Mouse (Mus musculus) heart, adult 11 months (tissue): Measurements from ENCODE around the gene Serpina3a.

ENCODE experiments used
- DNase-seq: peaks from one replicate; pipeline ENCODE4 v3.0.0; 2022

Serpina3a gene

DNA sequence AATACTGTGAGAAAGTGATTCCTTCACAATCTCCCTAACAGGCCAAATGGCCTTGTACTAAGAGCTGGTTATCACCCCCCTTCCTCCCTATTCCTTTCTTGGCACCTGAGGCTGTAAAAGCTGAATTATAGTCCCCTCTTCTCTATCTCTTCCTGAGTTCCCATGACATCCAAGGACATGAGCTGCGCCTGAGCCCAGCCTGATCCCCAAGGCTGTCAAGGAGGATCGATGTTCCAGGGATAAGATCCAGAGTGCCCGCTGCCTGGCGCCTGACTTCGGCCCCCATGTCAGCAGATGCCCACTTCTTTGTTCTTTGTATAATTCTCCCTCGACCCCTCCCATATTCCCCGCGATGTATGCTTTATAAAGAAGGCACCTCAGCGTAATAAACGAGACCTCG is at the start of gene Serpina3a:
TSS of gene Serpina3a (plus strand) at position 392 of the 400 bp plus-strand sequence.
- peak; percentile 62 for DNase-seq

DNA sequence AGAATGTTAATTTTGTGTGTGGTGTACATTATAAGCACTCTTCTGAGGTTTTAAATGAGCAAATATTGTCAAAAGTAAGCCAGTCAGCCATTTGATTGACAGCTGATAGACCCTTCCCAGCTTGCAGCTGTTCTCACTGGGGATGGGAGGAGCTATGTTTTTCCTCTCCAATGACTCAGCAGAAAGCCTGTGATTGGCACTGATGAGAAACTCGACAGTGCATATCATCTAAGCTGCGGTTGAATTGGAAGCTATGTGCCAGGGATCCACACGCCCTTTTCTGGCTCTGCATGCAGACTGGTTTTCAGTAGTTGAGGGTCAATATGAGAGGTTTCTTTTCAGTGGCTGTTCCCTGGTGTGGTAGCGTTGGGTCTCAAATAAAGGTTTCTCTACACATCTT is 48.0 kb upstream of the Serpina3a start:
- DNase-seq = no peak

GRCm38 (mm10) chr12:104064996-104065395 is 47.5 kb upstream of the Serpina3a start:
- DNase-seq = no peak

GRCm38 (mm10) chr12:104066241-104066640 is 46.3 kb upstream of the Serpina3a start:
- peak; percentile 91 for DNase-seq

GRCm38 (mm10) chr12:104067549-104067948 is 45.0 kb upstream of the Serpina3a start:
- DNase-seq = peak; percentile 95

DNA sequence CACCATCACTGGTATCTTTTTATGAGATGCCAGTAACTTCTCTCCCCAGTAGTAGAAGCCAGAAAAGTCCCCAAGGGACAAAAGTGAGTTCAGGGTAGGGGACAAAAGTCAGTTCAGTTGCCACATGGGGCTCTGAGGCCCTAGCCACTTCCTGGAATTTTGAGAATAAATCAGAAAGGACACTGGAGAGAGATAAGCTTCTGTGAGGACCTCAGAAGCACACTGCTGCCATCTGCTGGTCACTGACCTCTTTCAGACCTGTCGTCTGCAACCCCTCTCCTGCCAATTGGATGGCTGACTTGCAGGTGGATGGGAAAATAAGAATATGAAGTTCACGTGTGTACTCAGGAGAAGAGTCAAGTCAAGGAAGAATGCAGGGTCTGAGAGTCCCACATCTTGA is 42.9 kb upstream of the Serpina3a start:
- peak; percentile 93 for DNase-seq

DNA sequence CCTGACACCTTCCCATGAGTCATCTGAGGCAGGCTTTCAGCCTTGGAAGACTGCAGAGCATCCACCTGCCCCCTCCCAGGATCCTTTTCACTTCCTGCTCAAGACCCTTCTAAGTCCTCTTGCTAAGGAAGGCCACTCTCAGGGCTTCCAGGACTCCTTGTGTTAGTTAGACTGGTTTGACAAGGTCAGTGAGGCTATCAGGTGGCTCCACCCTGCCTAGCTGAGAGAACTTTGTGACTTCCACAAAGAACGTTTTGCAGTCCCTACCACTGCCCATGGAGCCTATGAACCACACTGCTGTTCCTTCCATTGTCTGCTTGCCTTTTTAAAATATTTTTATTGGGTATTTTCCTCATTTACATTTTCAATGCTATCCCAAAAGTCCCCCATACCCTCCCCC is 40.8 kb upstream of the Serpina3a start:
- DNase-seq = no peak

DNA sequence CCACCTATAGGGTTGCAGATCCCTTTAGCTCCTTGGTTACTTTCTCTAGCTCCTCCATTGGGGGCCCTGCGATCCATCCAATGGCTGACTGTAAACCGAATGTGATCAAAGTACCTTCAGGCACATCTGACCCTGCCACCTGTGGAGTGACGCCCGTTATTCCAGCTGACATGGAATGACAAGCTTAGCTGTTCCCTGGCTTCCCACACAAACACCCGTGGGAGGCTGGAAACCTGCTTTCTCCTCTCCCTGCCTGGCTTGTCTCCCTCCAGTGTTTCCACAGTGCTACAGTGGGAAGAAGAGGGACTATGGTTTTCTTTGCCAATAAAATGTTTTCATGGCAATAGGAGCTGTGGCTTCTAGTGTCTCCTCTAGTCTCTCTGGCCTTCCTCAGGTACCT is 40.2 kb upstream of the Serpina3a start:
- DNase-seq = no peak

GRCm38 (mm10) chr12:104090119-104090518 is 22.4 kb upstream of the Serpina3a start:
- DNase-seq = no peak

DNA sequence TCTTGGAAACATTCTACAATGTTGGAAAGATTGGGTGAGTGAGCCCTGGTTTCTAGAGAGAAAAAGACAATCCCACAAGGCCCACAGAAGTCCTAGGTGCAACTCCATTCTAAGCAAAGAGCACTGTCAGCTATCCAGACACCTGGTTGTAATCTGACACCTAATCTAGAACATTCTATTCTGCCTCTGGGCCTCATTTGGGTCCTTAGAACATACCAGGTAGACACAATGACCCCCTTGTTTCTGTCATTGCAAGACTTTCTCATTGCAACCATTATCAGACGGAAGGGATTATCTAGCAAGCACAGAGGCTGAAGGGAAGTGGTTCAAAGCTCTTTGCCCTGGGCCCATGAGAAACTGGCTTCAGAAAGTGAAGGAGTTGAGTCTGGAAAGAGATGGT is 21.2 kb upstream of the Serpina3a start:
- no peak for DNase-seq

- no peak for DNase-seq
Observed at GRCm38 (mm10) chr12:104100768-104101167, 11.8 kb upstream of the Serpina3a start, which contains the start of gene Serpina5. Gene Serpina5, plus strand, starts transcription at chr12:104101113.

- no peak for DNase-seq
Observed at GRCm38 (mm10) chr12:104105847-104106246, 6.7 kb upstream of the Serpina3a start.

- no peak for DNase-seq
Observed at GRCm38 (mm10) chr12:104106919-104107318, 5.6 kb upstream of the Serpina3a start.

GRCm38 (mm10) chr12:104108507-104108906 is 4.0 kb upstream of the Serpina3a start:
- DNase-seq = no peak

DNA sequence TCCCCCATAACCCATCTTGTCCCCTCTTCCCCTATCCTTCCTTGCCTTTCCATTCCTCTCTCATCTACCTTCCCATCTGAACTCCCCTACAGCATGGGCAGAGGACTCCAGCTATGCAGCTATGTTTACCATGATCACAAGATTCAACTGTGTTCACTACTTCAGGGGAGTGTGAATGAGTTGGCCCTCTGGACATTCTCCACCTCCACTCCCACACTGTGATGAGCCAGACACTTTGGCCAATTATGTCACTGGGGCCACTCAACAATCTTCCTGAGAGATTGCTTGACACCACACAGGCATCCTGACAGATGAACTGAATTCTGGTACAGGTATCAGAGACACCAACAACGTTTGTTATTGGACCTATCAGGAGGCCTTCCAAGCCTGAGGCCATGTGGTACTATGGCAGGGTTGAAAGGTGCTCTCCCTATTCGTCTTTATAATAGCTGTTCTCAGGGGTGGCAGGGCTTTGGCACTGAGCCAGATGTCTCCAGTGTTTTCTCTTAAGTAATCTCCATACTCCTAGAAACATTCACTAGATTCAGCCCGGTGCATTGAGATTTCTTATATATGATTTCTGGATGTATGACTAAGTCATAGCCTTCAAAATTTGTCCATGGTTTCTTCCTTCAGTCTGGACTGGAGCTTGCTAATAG is 2.5 kb downstream of the Serpina3a start:
- DNase-seq = peak; percentile 66

DNA sequence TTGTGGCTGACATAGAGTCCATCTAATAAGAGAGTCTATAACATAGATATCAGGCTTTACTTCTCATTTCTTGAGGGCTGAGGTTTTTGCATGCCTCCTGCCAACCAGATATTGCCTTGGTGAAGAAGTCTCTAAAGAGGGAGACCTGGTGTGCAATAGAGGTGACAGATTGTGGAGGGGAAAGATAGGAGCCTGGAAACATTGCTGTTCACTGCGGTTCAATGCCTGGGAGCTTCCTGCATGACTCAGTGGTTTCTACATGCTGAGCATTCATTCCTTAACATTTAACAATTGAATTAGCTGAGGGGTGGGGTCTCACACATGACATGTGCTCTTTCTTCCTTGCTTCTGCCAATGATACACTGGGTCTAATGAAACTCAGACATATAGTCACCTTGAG is 10.6 kb downstream of the Serpina3a start:
- no peak for DNase-seq

DNA sequence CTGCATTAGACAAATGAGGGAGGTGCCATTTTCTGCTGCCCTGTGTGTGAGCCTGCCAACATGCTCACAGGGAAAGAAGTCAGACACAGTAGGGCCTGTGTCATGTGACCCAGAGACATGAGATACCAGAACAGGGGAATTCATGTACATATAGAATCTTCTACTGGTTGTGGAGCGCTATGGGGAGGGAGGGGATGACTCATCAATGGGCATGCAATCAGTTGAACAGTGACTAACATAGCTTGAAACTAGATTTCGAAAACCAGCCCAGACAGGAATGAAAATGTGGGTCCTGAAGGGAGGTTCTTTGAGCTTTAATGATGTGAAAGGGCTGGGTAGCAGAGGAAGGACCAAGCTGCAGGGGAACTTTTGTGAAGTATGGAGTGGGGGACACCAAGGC is 11.5 kb downstream of the Serpina3a start:
- peak; percentile 77 for DNase-seq

DNA sequence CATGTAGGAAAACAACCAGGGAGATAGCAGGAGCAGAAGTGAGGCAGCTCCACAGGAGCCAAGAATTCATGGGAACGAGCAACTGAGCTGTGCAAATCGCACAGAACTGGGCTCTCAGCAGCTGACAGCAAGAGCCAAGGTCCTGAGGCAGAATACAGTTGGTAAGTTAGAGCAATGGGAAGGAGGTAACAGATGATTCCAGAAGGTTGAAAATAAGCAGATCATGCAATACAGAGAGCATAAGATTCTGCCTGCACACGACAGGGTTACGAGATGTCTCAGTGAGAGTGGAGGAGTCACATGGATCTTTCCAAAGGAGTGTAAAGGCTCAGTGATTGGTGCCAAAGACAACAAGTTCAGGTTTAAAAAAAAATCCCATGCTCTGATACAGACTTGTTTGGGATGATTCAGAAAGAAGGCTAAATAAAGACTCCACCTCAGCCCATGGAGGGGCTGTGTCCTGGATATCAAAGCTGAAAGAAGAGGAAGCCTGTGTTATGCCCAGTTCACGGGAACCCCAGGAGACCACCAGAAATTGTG is 12.6 kb downstream of the Serpina3a start:
- DNase-seq = peak; percentile 81

DNA sequence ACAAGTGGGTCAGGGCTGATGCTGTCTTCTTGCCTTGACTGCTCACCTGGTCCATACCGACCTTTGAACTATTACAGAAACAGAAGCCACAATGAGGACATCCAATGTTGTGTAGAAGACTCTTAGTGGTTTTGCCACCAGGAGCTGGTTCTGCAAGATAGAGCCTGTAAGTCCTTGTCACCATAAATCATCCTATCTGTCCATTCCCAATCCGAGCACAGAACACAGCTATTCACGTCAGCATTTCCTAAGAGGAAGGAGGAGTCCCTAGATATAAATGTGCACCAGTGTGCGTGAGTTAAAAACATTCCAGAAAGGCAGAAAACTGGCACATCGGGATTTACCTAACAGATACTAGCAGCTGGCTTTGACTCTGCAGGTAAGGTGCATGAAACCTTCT is 15.2 kb downstream of the Serpina3a start, which contains the start of gene Serpina3b:
TSS of gene Serpina3b (plus strand) at position 301 of the 400 bp plus-strand sequence.
- peak; percentile 33 for DNase-seq

GRCm38 (mm10) chr12:104131041-104131440 is 18.5 kb downstream of the Serpina3a start:
- peak; percentile 92 for DNase-seq

- DNase-seq = peak; percentile 58
Observed at GRCm38 (mm10) chr12:104138216-104138615, 25.7 kb downstream of the Serpina3a start.

- DNase-seq = no peak
Observed at GRCm38 (mm10) chr12:104140543-104141103, 28.1 kb downstream of the Serpina3a start.

DNA sequence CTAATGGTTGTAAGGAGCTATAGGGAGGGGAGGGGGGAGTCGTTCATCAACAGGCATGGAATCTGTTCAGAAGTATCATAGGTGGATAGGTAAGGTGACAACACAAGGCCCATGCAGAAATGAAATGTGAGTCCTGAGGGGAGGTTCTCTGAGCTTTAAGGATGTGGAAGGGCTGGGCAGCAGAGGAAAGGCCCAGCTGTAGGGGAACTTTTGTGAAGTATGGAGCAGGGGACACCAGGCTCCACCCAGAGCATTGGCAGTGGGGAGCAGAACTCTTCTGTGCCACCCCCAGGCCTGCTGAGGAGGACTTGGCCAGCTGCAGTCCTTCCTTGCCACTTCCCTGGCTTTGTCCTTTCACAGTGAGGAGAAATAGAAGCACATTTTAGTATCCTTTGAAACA is 29.0 kb downstream of the Serpina3a start:
- peak; percentile 69 for DNase-seq

GRCm38 (mm10) chr12:104142427-104142826 is 29.9 kb downstream of the Serpina3a start:
- no peak for DNase-seq
